Mouse (Mus musculus) central nervous system, embryonic 11.5 days (tissue): ENCODE results near the gene Clec1a. TPM values are rescaled to one million over a fixed set of nuclear protein-coding genes. Genes with fewer than 3 reads are reported as not detected.

Experiments used
- polyA plus RNA-seq: library from polyadenylated mRNA; depleted of rRNA; stranded (reverse); fragments of >200 nt; gene quantifications from 2 replicates; pipeline ENCODE4 v1.2.3, GENCODE M21; 2012; rRNA removed

Gene Clec1a
- 0.41 and 0.72 TPM in 2 replicates for polyA plus RNA-seq

DNA sequence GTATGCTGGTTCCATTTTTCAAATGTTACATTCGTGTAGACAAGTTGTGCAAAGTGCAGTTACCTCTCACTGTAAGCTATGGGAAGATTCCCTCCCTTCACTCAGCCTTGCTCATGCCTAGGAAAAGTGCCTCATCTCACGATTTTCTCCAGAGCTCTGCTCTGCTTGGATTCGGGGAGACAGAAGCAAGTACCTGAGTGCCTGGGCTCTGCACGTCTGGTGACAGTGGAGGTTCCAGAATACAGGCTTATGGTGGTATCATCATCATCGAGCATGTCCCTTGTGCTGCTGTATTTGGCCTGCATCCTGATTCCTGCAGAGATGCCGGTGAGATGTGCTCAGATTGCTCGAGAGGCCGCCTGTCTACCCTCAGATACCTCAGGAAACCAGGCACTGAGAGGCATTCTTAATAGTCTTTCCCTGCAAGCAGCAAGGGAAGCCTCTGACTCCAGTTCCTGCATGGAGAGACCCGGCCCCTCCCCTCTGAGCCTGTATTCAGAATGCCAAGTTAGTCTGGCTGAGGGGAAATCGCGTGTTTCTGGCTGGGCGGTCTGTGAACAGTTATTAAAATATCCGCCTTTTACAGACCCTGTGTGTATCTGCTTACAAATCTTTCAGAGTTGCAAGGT, at the start of gene Clec1a:
Gene Clec1a, minus strand, starts transcription at position 590 of the 629 bp plus-strand sequence.

DNA sequence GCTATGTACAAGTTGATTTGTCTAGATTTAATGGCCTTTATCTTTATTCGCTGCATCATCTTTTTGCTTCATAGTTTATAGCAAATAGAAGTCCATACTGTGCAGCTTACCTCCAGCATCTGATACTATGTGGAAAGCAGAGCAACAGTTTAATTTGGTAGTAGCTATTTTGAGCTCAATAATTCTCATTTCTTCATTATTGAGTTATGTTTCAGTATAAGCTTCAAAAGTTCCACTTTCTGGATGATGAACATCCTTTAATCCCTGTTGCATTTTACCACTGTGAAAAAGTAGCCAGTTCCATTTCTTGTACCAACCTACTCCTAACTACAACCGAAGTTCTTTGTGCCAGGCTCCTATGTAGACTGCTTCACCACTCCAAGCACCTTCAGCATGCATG, 43.2 kb downstream of the Clec1a start, which contains the start of gene Clec9a:
Gene Clec9a, plus strand, starts transcription at position 301 of the 400 bp plus-strand sequence.

DNA sequence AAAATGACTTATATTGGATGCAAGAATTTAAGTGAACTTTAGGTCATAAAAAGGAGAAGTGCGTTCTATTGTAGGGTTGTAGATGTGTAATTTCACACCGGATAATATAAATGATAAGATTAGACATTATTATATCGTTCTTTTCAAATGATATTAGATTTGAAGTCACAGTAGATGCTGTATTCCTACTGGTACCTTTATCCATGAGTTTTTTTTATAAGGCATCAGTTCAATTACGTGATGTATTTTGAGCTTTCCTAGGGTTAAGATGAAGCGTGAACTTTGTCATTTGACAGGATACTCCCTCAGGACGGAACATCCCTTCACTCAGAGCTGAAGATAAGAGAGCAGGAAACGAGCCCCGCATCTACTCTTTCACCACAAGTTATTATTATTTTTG, 54.8 kb downstream of the Clec1a start, which contains the start of gene Clec1b:
Gene Clec1b, plus strand, starts transcription at position 301 of the 400 bp plus-strand sequence.

DNA sequence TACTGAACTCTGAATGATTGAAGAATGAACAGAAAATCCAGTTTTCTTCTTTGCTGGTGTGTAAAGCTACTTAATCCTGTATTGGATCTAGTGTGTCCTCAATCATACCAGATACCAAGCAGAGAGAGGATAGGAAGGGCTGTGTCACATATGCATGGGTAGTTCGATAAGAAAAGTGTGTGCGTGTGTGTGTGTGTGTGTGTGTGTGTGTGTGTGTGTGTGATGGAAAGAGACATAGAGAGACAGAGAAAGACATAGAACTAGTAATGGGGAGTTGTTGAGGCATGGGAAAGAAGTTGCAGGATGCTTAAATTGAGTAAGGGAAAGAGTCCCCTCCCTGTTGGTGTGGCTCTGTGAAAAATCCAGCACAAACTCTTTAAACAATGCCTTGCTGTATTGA, 66.0 kb downstream of the Clec1a start, which contains the start of gene Clec12b:
Gene Clec12b, minus strand, starts transcription at position 101 of the 400 bp plus-strand sequence.

Other genes starting within 250 kb of the Clec1a start
- 0.07 and 0.29 TPM in 2 replicates for gene Cd69, start 176.6 kb downstream of the Clec1a start, polyA plus RNA-seq
- not detected in 2 replicates for gene 4922502D21Rik, start 120.2 kb downstream of the Clec1a start, polyA plus RNA-seq
- 0.34 and 0.41 TPM in 2 replicates for gene Clec12a, start 109.3 kb downstream of the Clec1a start, polyA plus RNA-seq
- 0.07 and 0.10 TPM in 2 replicates for gene Clec12b, start 66.1 kb downstream of the Clec1a start, polyA plus RNA-seq
- 6.2 and 6.4 TPM in 2 replicates for gene Clec1b, start 54.7 kb downstream of the Clec1a start, polyA plus RNA-seq
- gene Clec9a, start 43.1 kb downstream of the Clec1a start, polyA plus RNA-seq = 1.2 and 1.4 TPM in 2 replicates
- gene Olr1, start 55.2 kb upstream of the Clec1a start, polyA plus RNA-seq = 0.07 and 0.36 TPM in 2 replicates
- 0.02 and 0.05 TPM in 2 replicates for gene Tmem52b, start 60.6 kb upstream of the Clec1a start, polyA plus RNA-seq
- gene Gabarapl1, start 81.2 kb upstream of the Clec1a start, polyA plus RNA-seq = 59.9 and 65.2 TPM in 2 replicates
- 0.02 TPM in 1 of 2 replicates, not detected in the other for gene Klre1, start 125.9 kb upstream of the Clec1a start, polyA plus RNA-seq
- 0.12 TPM in 1 of 2 replicates, not detected in the other for gene Klrd1, start 139.8 kb upstream of the Clec1a start, polyA plus RNA-seq
- gene Klrk1, start 171.9 kb upstream of the Clec1a start, polyA plus RNA-seq = 0.01 TPM in 1 of 2 replicates, not detected in the other
- gene Klrc3, start 191.3 kb upstream of the Clec1a start, polyA plus RNA-seq = not detected in 2 replicates
- not detected in 2 replicates for gene Klrc2, start 208.7 kb upstream of the Clec1a start, polyA plus RNA-seq
- not detected in 2 replicates for gene Klrc1, start 227.0 kb upstream of the Clec1a start, polyA plus RNA-seq